Mouse (Mus musculus): ENCODE results near the gene Chad. TPM values are rescaled to one million over a fixed set of nuclear protein-coding genes. Genes with fewer than 3 reads are reported as not detected.

Chad gene
- polyA plus RNA-seq, 1 experiment from 2014 or later: not detected

DNA sequence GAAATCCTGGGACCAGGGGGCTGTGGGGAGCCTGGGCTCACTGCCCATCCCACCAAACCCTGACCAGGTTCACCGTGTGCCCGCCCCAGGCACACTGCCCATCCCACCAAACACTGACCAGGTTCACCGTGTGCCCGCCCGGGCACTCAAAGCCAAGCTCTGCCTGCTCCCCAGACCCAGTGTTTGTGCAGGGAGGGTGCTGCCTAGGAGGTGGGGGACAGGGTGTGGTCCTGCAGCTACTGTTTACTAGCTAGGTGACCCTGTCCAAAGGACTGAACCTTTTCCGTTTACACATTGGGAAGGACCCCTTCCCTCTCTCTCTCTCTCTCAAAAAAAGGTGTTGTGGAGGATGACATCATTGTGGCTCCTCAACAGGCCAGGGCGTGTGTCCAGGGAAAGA, 2.5 kb downstream of the Chad start:
- Histone ChIP-seq H3K36me3 (no peaks in the 10 kb centered on the region; the same call in 1 of the 2 replicates), H3K27ac (no peak overlapping the region), H3K4me3 (no peak overlapping the region), H3K4me2 (no peak overlapping the region), H3K4me1 (peaks cover 30% of the 10 kb centered on the region), H3K9ac (no peak overlapping the region), H3K27me3 (replicated peaks) (peaks cover 43% of the 10 kb centered on the region), H3K9me3 (replicated peaks) (no peaks in the 10 kb centered on the region)
- 65% methylated on average over 7 of the region's 7 CpGs for WGBS (ENCODE audit: insufficient replicate concordance)
- ATAC-seq: no peak

- H3K4me3 ChIP-seq: no peak overlapping the region
- no peak overlapping the region for H3K4me2 ChIP-seq
- H3K9ac ChIP-seq: no peak overlapping the region
- H3K4me1 ChIP-seq: 0 out of 2 replicates have a peak, but pooled peaks cover 15% of the 10 kb centered on the region
- H3K27ac ChIP-seq: no peak overlapping the region
- 22% methylated on average over 9 of the region's 9 CpGs for WGBS (ENCODE audit: insufficient replicate concordance)
- H3K27me3 ChIP-seq (replicated peaks): peaks cover 14% of the 10 kb centered on the region
- H3K9me3 ChIP-seq (replicated peaks): no peaks in the 10 kb centered on the region
- ATAC-seq: no peak
- no peaks in the 10 kb centered on the region; the same call in 1 of the 2 replicates for H3K36me3 ChIP-seq
Observed at GRCm38 (mm10) chr11:94570612-94571011, 5.8 kb downstream of the Chad start.

- Histone ChIP-seq H3K4me2 (no peak overlapping the region), H3K36me3 (no peaks in the 10 kb centered on the region; the same call in 1 of the 2 replicates), H3K9ac (no peak overlapping the region), H3K4me3 (no peak overlapping the region), H3K4me1 (0 out of 2 replicates have a peak, but pooled peaks cover 15% of the 10 kb centered on the region), H3K27ac (no peak overlapping the region), H3K27me3 (replicated peaks) (peaks cover 4% of the 10 kb centered on the region; the same call in 1 of the 2 replicates), H3K9me3 (replicated peaks) (no peaks in the 10 kb centered on the region)
- WGBS (ENCODE audit: insufficient replicate concordance): 76% methylated on average over 1 of the region's 1 CpGs
- ATAC-seq: peak; percentile 41; the same call in 1 of the 2 replicates
Observed at GRCm38 (mm10) chr11:94571850-94572249, 7.0 kb downstream of the Chad start.

- WGBS (ENCODE audit: insufficient replicate concordance): 16% methylated on average over 7 of the region's 7 CpGs
- no peak overlapping the region for H3K4me3 ChIP-seq
- no peak for ATAC-seq
- H3K4me2 ChIP-seq: no peak overlapping the region
- H3K27ac ChIP-seq: no peak overlapping the region
- no peaks in the 10 kb centered on the region for H3K27me3 ChIP-seq (replicated peaks)
- H3K9ac ChIP-seq: no peak overlapping the region
- 0 out of 2 replicates have a peak, but pooled peaks cover 8% of the 10 kb centered on the region for H3K4me1 ChIP-seq
- no peaks in the 10 kb centered on the region for H3K36me3 ChIP-seq
- no peaks in the 10 kb centered on the region for H3K9me3 ChIP-seq (replicated peaks)
Observed at GRCm38 (mm10) chr11:94574560-94574959, 9.7 kb downstream of the Chad start.

DNA sequence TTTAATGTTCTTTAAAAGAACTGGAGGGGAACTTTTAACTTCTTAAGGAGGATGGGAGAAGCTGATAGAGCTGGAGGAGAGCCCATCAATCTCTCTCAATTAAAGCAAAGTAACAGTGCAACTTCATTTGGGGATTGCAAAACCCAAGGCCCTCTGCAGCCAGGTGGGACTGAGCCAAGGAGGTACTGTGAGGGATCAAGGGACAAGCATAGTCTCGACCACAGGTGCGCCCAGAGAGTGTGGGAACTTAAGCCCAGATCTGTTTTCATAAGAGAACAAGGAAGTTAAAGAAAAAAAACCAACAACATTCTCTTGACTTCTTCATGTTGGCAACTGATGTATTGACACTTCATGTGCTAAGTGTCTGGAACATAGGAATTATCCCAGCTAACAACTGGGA, 10.2 kb downstream of the Chad start:
- Histone ChIP-seq H3K9ac (no peak overlapping the region), H3K4me1 (0 out of 2 replicates have a peak, but pooled peaks cover 8% of the 10 kb centered on the region), H3K36me3 (no peaks in the 10 kb centered on the region), H3K4me2 (no peak overlapping the region), H3K27me3 (replicated peaks) (no peaks in the 10 kb centered on the region), H3K27ac (no peak overlapping the region), H3K4me3 (no peak overlapping the region), H3K9me3 (replicated peaks) (no peaks in the 10 kb centered on the region)
- ATAC-seq: no peak
- WGBS (ENCODE audit: insufficient replicate concordance): 42% methylated on average over 2 of the region's 2 CpGs

- ATAC-seq: no peak
- no peaks in the 10 kb centered on the region for H3K27me3 ChIP-seq (replicated peaks)
Observed at GRCm38 (mm10) chr11:94576361-94576760, 11.5 kb downstream of the Chad start.

DNA sequence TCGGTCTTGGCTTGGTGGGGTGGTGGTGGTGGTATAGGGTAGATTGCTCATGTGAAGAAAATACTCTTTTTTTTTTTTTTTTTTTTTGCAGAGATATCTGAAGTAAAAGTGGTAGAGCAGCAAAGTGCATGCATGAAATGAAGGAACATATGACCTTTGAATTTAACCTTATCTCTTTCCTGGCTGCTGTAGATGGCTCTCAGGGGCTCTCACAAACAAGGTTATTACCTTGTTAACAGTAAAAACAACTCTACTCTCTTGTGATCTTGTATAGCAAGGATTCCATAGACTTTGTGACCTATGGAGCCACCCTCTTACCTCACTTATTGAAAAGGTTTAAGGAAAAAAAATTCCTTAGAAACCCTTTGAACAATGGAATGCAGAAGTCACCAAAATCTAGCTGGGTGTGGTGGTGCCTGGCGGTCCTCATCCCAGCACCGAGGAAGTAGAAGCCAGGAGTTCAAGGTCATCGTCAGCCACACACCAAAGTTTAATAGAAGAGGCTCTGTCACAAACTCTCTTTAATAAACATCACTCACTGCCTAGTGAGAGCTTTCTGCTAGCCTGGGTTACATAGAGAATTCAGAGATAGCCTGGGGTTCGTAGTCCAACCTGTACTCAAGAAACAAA, 15.4 kb downstream of the Chad start:
- 75% methylated on average over 5 of the region's 5 CpGs for WGBS (ENCODE audit: insufficient replicate concordance)
- no peak overlapping the region for H3K9ac ChIP-seq

More at GRCm38 (mm10) chr11:94576361-94576760, 11.5 kb downstream of the Chad start:
- no peaks in the 10 kb centered on the region for H3K9me3 ChIP-seq (replicated peaks)
- 79% methylated on average over 9 of the region's 9 CpGs for WGBS (ENCODE audit: insufficient replicate concordance)
- no peak overlapping the region for H3K27ac ChIP-seq
- H3K9ac ChIP-seq: no peak overlapping the region
- H3K4me3 ChIP-seq: no peak overlapping the region
- no peaks in the 10 kb centered on the region for H3K36me3 ChIP-seq
- no peaks in the 10 kb centered on the region for H3K4me1 ChIP-seq
- no peak overlapping the region for H3K4me2 ChIP-seq

DNA sequence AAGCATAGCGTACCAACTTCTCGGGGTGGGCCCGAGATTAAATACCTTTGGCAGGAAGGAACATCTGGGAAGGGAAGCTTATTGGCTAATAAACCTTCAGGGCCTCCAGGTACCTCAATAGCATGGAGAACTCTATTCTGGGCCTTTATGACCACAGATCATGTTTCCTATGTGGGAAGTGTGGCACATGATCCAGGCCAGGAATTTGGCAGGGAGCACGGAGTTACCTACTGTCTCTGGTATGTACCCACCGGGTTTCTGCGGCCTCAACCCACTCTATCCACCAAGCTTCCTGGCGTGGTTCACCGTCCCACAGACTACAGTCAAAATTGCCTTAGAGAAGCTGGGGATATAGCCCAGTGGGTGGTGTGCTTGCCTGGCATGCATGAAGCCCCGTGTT, 20.2 kb downstream of the Chad start:
- Histone ChIP-seq H3K9me3 (replicated peaks) (no peaks in the 10 kb centered on the region), H3K27me3 (replicated peaks) (no peaks in the 10 kb centered on the region), H3K9ac (no peak overlapping the region), H3K4me1 (peaks cover 6% of the 10 kb centered on the region; the same call in 1 of the 2 replicates), H3K36me3 (no peaks in the 10 kb centered on the region), H3K4me2 (no peak overlapping the region), H3K4me3 (no peak overlapping the region), H3K27ac (no peak overlapping the region)
- 82% methylated on average over 9 of the region's 9 CpGs for WGBS (ENCODE audit: insufficient replicate concordance)
- ATAC-seq: no peak

More for the DNA sequence above, 15.4 kb downstream of the Chad start:
- no peaks in the 10 kb centered on the region for H3K36me3 ChIP-seq
- H3K9me3 ChIP-seq (replicated peaks): no peaks in the 10 kb centered on the region
- H3K4me3 ChIP-seq: no peak overlapping the region
- no peaks in the 10 kb centered on the region for H3K27me3 ChIP-seq (replicated peaks)
- ATAC-seq: no peak
- H3K4me2 ChIP-seq: no peak overlapping the region
- no peak overlapping the region for H3K27ac ChIP-seq
- no peaks in the 10 kb centered on the region for H3K4me1 ChIP-seq

GRCm38 (mm10) chr11:94587511-94587910, 22.7 kb downstream of the Chad start:
- Histone ChIP-seq H3K27ac (no peak overlapping the region), H3K36me3 (no peaks in the 10 kb centered on the region), H3K9ac (no peak overlapping the region), H3K4me2 (no peak overlapping the region), H3K9me3 (replicated peaks) (no peaks in the 10 kb centered on the region), H3K4me1 (peaks cover 18% of the 10 kb centered on the region; the same call in 1 of the 2 replicates), H3K4me3 (no peak overlapping the region), H3K27me3 (replicated peaks) (no peaks in the 10 kb centered on the region)
- ATAC-seq: no peak
- 68% methylated on average over 6 of the region's 6 CpGs for WGBS (ENCODE audit: insufficient replicate concordance)

- H3K9ac ChIP-seq: no peak overlapping the region
- no peaks in the 10 kb centered on the region for H3K36me3 ChIP-seq
- no peak overlapping the region for H3K27ac ChIP-seq
- H3K4me2 ChIP-seq: no peak overlapping the region
- H3K4me1 ChIP-seq: peaks cover 17% of the 10 kb centered on the region
- H3K27me3 ChIP-seq (replicated peaks): no peaks in the 10 kb centered on the region
- WGBS (ENCODE audit: insufficient replicate concordance): 55% methylated on average over 7 of the region's 7 CpGs
- no peaks in the 10 kb centered on the region for H3K9me3 ChIP-seq (replicated peaks)
- no peak overlapping the region for H3K4me3 ChIP-seq
- no peak for ATAC-seq
Observed at GRCm38 (mm10) chr11:94596311-94596852, 31.5 kb downstream of the Chad start.

DNA sequence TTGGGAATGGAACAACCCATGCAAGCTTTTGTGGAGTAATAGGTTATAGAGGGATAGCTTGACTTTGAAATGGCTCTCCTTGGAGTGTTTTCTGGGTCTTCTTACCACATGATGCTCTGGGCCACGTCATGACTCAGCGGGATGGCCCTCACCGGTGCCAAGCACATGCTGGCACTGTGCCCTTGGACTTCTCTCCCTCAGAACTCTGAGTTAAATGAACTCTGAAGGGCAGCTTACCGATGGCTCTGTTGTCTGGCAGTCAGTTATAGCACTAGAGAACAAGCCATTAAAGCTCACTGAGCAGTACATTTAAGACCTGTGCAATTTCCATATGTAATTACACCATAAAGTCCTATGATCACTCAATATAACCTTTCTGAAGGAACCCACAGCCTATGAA, 32.5 kb downstream of the Chad start:
- Histone ChIP-seq H3K27ac (no peak overlapping the region), H3K36me3 (no peaks in the 10 kb centered on the region), H3K9ac (no peak overlapping the region), H3K4me3 (no peak overlapping the region), H3K4me2 (no peak overlapping the region), H3K27me3 (replicated peaks) (0 out of 2 replicates have a peak, but pooled peaks cover 5% of the 10 kb centered on the region), H3K9me3 (replicated peaks) (no peaks in the 10 kb centered on the region), H3K4me1 (peaks cover 21% of the 10 kb centered on the region)
- WGBS (ENCODE audit: insufficient replicate concordance): 80% methylated on average over 4 of the region's 4 CpGs
- no peak for ATAC-seq

DNA sequence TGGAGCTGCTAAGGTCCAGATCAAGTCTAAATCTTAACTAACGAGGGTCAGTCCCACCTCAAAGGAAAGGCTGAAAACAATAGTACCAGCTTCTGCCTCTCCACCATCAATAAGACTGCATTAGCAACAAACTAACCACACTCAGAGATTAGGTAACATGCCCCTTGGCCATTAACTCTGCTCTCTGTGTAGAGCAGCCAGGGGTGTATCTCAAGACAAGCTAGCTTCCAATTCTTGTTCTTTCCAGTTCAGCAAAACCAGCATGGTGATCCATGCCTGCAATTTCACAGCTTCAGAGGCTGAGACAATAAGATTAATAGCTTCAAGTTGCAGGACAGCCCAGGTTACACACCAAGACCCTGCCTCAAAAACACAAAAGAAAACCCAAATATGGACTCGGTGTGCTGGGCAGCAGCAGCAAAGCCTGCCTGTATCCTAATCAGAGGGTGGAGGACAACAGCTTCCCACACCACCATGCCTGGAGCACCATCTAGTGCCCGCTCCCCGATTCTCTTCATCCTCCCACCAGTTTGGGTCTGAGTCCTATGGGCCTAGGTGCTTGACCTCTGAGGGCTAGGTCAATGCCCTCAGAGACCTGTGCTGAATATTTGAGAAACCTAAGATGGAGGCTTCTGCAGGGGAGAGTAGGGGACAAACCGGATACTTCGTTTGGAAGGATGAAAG, 33.7 kb downstream of the Chad start:
- Histone ChIP-seq H3K36me3 (no peaks in the 10 kb centered on the region), H3K4me2 (no peak overlapping the region), H3K4me1 (peaks cover 21% of the 10 kb centered on the region), H3K9me3 (replicated peaks) (no peaks in the 10 kb centered on the region), H3K9ac (no peak overlapping the region), H3K27ac (no peak overlapping the region), H3K27me3 (replicated peaks) (peaks cover 8% of the 10 kb centered on the region; the same call in 1 of the 2 replicates), H3K4me3 (no peak overlapping the region)
- WGBS (ENCODE audit: insufficient replicate concordance): 50% methylated on average over 6 of the region's 6 CpGs
- no peak for ATAC-seq

Measured in liver, embryonic 12.5 days (tissue).